Mouse (Mus musculus): Measurements from ENCODE around the gene Btg2. TPM values are rescaled to one million over a fixed set of nuclear protein-coding genes. Genes with fewer than 3 reads are reported as not detected.

The Btg2 gene
- total and polyA plus RNA-seq, 3 experiments = 29.9 to 33.5 (median 31.0) TPM

DNA sequence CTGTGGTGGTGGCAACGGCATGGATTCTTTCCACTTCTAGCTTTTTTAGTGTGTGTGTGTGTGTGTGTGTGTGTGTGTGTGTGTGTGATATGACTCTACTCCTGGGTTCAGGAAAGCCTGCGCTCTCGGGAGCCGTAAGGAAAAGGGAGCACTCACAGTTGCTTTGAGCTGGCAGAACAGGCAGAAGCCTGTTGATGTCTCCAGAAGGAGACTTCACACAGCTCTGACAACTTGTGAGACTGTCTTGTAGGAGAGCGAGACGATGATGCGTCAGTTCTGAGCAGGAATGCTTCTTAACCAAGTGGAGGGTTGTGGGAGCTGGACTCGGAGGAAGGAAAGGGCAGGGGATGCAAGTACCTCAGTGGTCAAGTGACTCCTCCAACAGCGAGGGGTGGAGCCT, 52.2 kb downstream of the Btg2 start:
- H3K36me3 ChIP-seq (ENCODE audit: control insufficient read depth, insufficient read depth, low read length) = no peaks in the 10 kb centered on the region
- no peaks in the 10 kb centered on the region for H3K79me2 ChIP-seq (replicated peaks; ENCODE audit: control insufficient read depth, insufficient read depth, low read length)
- no peak for DNase-seq
- H3K9ac ChIP-seq (ENCODE audit: low read depth, low read length) = no peak overlapping the region
- WGBS = 87% methylated on average over 9 of the region's 9 CpGs
- intact Hi-C loops (cut with DNase I) = no loop called here
- H3K27ac ChIP-seq = no peak overlapping the region
- H3K4me3 ChIP-seq = no peak overlapping the region
- no peak for TF ChIP-seq CTCF (IDR thresholded peaks at IDR 0.05)
- TF ChIP-seq POLR2A (IDR thresholded peaks at IDR 0.05; ENCODE audit: insufficient read depth, low read depth, low read length) = no peak
- TF ChIP-seq EP300 (IDR thresholded peaks at IDR 0.05; ENCODE audit: insufficient read depth, low read depth, low read length) = no peak
- H3K4me1 ChIP-seq (ENCODE audit: control insufficient read depth, insufficient read depth, low read length) = no peaks in the 10 kb centered on the region
- no peaks in the 10 kb centered on the region for H3K27me3 ChIP-seq (ENCODE audit: control insufficient read depth, insufficient read depth, low read length)

GRCm38 (mm10) chr1:134025975-134026374, 52.9 kb downstream of the Btg2 start:
- no peaks in the 10 kb centered on the region for H3K79me2 ChIP-seq (replicated peaks; ENCODE audit: control insufficient read depth, insufficient read depth, low read length)
- H3K27ac ChIP-seq = no peak overlapping the region
- no peak overlapping the region for H3K4me3 ChIP-seq
- no peak for TF ChIP-seq CTCF (IDR thresholded peaks at IDR 0.05)
- no peak for TF ChIP-seq POLR2A (IDR thresholded peaks at IDR 0.05; ENCODE audit: insufficient read depth, low read depth, low read length)
- no peak for TF ChIP-seq EP300 (IDR thresholded peaks at IDR 0.05; ENCODE audit: insufficient read depth, low read depth, low read length)
- no peak for DNase-seq
- no peaks in the 10 kb centered on the region for H3K27me3 ChIP-seq (ENCODE audit: control insufficient read depth, insufficient read depth, low read length)
- 44% methylated on average over 5 of the region's 5 CpGs for WGBS
- H3K9ac ChIP-seq (ENCODE audit: low read depth, low read length) = no peak overlapping the region
- no peaks in the 10 kb centered on the region for H3K36me3 ChIP-seq (ENCODE audit: control insufficient read depth, insufficient read depth, low read length)
- H3K4me1 ChIP-seq (ENCODE audit: control insufficient read depth, insufficient read depth, low read length) = no peaks in the 10 kb centered on the region
- intact Hi-C loops (cut with DNase I) = no loop called here

Other genes with a start within 250 kb of the Btg2 start
- gene Optc, start 171.1 kb downstream of the Btg2 start, total RNA-seq (2021) = under 1 TPM; 0.34 to 0.36 TPM
- gene Optc, start 171.1 kb downstream of the Btg2 start, polyA plus RNA-seq (2012; rRNA removed) = 1.00 and 2.4 TPM in 2 replicates
- gene Prelp, start 157.7 kb downstream of the Btg2 start, total RNA-seq (2021) = 10 to 100 TPM; 29.0 to 34.4 TPM
- 52.1 and 58.5 TPM in 2 replicates for gene Prelp, start 157.7 kb downstream of the Btg2 start, polyA plus RNA-seq (2012; rRNA removed)
- gene Fmod, start 41.9 kb downstream of the Btg2 start, total RNA-seq (2021) = 1 to 10 TPM; 9.3 to 9.4 TPM
- gene Fmod, start 41.9 kb downstream of the Btg2 start, polyA plus RNA-seq (2012; rRNA removed) = 14.5 and 17.0 TPM in 2 replicates
- gene Chit1, start 32.1 kb upstream of the Btg2 start, total RNA-seq (2021) = not detected
- 0.16 TPM in 1 of 2 replicates, not detected in the other for gene Chit1, start 32.1 kb upstream of the Btg2 start, polyA plus RNA-seq (2012; rRNA removed)
- under 1 TPM; 0.94 to 0.96 TPM for gene Chil1, start 103.1 kb upstream of the Btg2 start, total RNA-seq (2021)
- 1.7 and 2.7 TPM in 2 replicates for gene Chil1, start 103.1 kb upstream of the Btg2 start, polyA plus RNA-seq (2012; rRNA removed)
- not detected for gene Mybph, start 114.3 kb upstream of the Btg2 start, total RNA-seq (2021)
- 0.16 and 0.18 TPM in 2 replicates for gene Mybph, start 114.3 kb upstream of the Btg2 start, polyA plus RNA-seq (2012; rRNA removed)
- gene Adora1, start 156.3 kb upstream of the Btg2 start, total RNA-seq (2021) = 10 to 100 TPM in 1 of 2 experiments, 1 to 10 TPM in 1; 9.6 to 15.0 TPM
- 18.6 and 19.4 TPM in 2 replicates for gene Adora1, start 156.3 kb upstream of the Btg2 start, polyA plus RNA-seq (2012; rRNA removed)
- gene Myog, start 210.9 kb upstream of the Btg2 start, total RNA-seq (2021) = not detected
- not detected in 2 replicates for gene Myog, start 210.9 kb upstream of the Btg2 start, polyA plus RNA-seq (2012; rRNA removed)